Mouse (Mus musculus) kidney, embryonic 16.5 days (tissue): ENCODE measurements around the gene Ptpn7. TPM values are rescaled to one million over a fixed set of nuclear protein-coding genes. Genes with fewer than 3 reads are reported as not detected.
A peak's percentile ranks its signal among the peaks of the same experiment; 100 is the strongest.

ENCODE experiments used
- ATAC-seq: fragments of 200-750 bp; cut with Nextera tagmentation; 2 replicates; pipeline ENCODE4 v1.8.0; 2017; ENCODE audit warnings: moderate TSS enrichment; ENCODE audit not compliant: low FRiP score, low TSS enrichment
- H3K27ac ChIP-seq: fragments of 300-500 bp; sonication (generic); 2 replicates; pipeline ENCODE4 v1.5.1; 2014; ENCODE audit warnings: low read length
- H3K27me3 ChIP-seq: fragments of 300-500 bp; sonication (generic); 2 replicates; pipeline ENCODE4 v1.6.1; 2014; ENCODE audit warnings: low read length, control low read depth, mixed read lengths; ENCODE audit not compliant: insufficient read depth
- H3K36me3 ChIP-seq: fragments of 300-500 bp; sonication (generic); 2 replicates; pipeline ENCODE4 v1.6.1; 2014; ENCODE audit warnings: low read length, control low read depth, mixed read lengths; ENCODE audit not compliant: insufficient read depth
- H3K4me1 ChIP-seq: fragments of 300-500 bp; sonication (generic); 2 replicates; pipeline ENCODE4 v1.6.1; 2014; ENCODE audit warnings: low read length, control low read depth, mixed read lengths; ENCODE audit not compliant: insufficient read depth
- H3K4me2 ChIP-seq: fragments of 300-500 bp; sonication (generic); replicated peaks from 2 replicates; pipeline ENCODE4 v1.6.1; 2014; ENCODE audit warnings: low read depth, low read length
- H3K4me3 ChIP-seq: fragments of 300-500 bp; sonication (generic); 2 replicates; pipeline ENCODE4 v1.5.1; 2014; ENCODE audit warnings: mild to moderate bottlenecking, low read length
- H3K9ac ChIP-seq: fragments of 300-500 bp; sonication (generic); replicated peaks from 2 replicates; pipeline ENCODE4 v1.6.1; 2014; ENCODE audit warnings: low read length
- H3K9me3 ChIP-seq: fragments of 300-500 bp; sonication (generic); 2 replicates; pipeline ENCODE4 v1.6.1; 2016; ENCODE audit warnings: low read length, control low read depth
- WGBS: fragments of 180-500 bp; shearing (Covaris S2); extraction: QIAGEN DNeasy Blood & Tissue Kit; methylation state at CpG from one replicate; pipeline ENCODE4 v1.1.7; 2014; 5-methylcytosine and 5-hydroxymethylcytosine counted together
- polyA plus RNA-seq: library from polyadenylated mRNA; unstranded; fragments of >200 nt; fragmentation: Nextera tagmentation; extraction: Ambion mirVana; gene quantifications from 2 replicates; pipeline ENCODE4 v1.2.1, GENCODE M21; 2015

Gene Ptpn7
- polyA plus RNA-seq, 1 experiment from 2014 or later: 1.6 TPM

DNA sequence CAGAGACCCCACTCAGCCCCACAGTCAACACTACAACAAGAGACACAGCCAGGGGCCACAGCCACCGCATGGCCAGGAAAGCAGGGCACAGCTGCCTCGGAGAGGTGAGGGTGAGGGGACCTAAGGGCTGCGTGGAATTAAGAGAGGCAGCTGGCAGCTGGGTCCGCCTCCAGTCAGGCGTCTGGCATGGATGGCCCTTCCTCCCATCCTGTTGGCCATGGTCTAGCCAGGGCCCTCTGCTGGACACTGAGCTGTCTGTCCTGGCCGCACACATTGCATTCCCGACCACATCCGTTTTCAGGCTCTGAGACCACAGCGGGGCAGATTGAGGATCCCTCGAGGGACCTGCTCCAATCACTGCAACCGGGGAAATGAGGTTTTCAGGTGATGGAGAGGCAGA, 34.9 kb downstream of the Ptpn7 start, which contains the start of gene Gpr37l1:
Gene Gpr37l1, minus strand, starts transcription at position 247 of the 400 bp plus-strand sequence.
- H3K4me1 ChIP-seq: no peaks in the 10 kb centered on the region
- H3K27ac ChIP-seq: no peak within 1 kb of the TSS
- 62% methylated on average over 11 of the region's 11 CpGs for WGBS
- no peaks in the 10 kb centered on the region for H3K36me3 ChIP-seq
- no peak within 1 kb of the TSS for H3K4me3 ChIP-seq
- no peak within 1 kb of the TSS for H3K9ac ChIP-seq
- no peaks in the 10 kb centered on the region for H3K27me3 ChIP-seq
- no peak for ATAC-seq
- H3K4me2 ChIP-seq: no peak within 1 kb of the TSS
- H3K9me3 ChIP-seq: no peaks in the 10 kb centered on the region

DNA sequence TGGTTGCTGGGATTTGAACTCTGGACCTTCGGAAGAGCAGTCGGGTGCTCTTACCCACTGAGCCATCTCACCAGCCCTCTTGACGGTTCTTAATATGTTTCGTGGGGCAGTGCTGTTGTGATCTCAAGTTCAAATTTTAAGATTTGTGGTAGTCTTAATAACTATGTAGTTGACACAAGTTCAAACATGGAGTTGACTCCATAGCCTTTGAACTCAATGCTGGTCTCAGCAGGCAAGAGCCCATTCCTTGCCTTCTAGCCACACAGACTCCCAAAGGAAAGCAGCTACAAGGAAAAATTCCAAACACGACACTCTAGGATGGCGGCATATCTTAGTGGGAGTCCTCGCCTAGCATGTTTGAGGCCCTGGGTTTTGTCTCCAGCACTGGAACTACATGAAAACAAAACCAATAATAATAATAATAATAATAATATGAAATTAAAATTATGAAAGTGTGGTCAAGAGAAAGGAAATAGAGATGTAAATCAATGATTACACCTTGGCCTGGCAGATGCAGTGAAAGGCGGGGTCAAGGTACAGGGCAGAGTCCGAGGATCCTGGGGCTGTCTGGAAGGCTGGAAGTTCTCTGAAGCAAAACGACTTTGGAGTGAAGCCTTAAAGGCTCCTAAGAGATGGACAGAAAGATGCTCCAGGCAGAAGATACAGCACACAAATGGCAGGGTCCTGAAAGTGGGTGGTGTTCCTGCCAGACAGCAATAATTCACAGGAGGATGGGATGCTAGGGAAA, 36.1 kb downstream of the Ptpn7 start:
- no peaks in the 10 kb centered on the region for H3K36me3 ChIP-seq
- H3K9me3 ChIP-seq: no peaks in the 10 kb centered on the region
- no peaks in the 10 kb centered on the region for H3K27me3 ChIP-seq
- H3K4me2 ChIP-seq: no peak overlapping the region
- no peak overlapping the region for H3K27ac ChIP-seq
- 84% methylated on average over 10 of the region's 10 CpGs for WGBS
- no peak overlapping the region for H3K4me3 ChIP-seq
- H3K4me1 ChIP-seq: no peaks in the 10 kb centered on the region
- no peak overlapping the region for H3K9ac ChIP-seq
- no peak for ATAC-seq

DNA sequence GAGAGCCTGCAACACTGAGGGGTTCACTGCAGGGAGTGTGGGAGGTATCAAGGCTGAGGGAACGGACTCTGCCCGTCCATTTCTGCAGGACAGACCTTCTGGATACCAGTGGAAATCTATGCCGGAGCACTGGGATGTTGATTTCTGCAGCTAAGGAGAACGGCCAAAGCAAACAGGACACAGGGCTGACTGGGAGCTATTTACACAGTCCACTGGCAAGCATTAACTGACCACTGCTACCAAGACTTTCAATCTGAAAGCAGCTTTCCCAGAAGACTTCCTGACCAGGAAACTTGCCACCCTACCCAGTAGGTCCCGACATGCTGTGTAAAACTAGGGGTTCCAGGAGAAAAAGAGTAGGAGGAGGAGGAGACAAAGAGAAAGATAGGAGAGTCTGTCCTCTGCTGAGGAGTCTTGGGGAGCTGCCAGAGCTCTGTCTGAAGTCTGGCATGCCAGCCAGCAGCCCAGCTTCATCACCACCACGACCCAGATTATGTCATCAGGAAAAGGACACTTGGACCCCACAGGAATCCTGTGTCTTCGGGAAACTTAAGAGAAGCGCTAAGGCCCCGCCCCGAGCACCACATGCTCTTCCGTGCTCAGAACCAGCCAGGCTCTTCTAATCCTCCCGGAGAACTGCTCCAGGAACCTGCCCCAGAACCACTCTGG, 37.2 kb downstream of the Ptpn7 start:
- H3K36me3 ChIP-seq: no peaks in the 10 kb centered on the region
- no peak overlapping the region for H3K4me3 ChIP-seq
- no peaks in the 10 kb centered on the region for H3K9me3 ChIP-seq
- H3K27ac ChIP-seq: no peak overlapping the region
- H3K4me2 ChIP-seq: no peak overlapping the region
- no peak overlapping the region for H3K9ac ChIP-seq
- H3K4me1 ChIP-seq: no peaks in the 10 kb centered on the region
- WGBS: 57% methylated on average over 12 of the region's 12 CpGs
- H3K27me3 ChIP-seq: no peaks in the 10 kb centered on the region
- no peak for ATAC-seq

DNA sequence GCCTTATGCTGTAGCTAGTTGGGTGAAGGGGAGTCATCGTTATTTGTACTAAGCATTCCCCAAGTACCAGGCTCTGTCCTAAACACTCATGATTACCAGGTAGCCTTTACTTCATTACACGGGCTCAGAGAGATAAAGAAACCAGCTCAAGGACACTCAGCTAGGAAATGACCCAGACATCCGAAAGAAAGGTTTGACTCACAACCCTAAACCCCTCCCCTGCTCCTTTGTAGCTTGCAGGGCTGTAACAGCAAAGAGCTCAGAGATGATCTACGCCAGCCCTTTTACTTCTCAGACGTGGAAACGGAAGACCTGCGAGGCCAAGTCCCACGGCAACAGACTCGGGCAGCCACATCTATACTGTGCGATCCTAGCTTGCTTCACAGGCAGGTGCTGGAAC, 37.8 kb downstream of the Ptpn7 start:
- no peak overlapping the region for H3K9ac ChIP-seq
- no peaks in the 10 kb centered on the region for H3K9me3 ChIP-seq
- H3K4me1 ChIP-seq: no peaks in the 10 kb centered on the region
- H3K4me2 ChIP-seq: no peak overlapping the region
- no peak overlapping the region for H3K27ac ChIP-seq
- H3K36me3 ChIP-seq: no peaks in the 10 kb centered on the region
- no peak overlapping the region for H3K4me3 ChIP-seq
- no peak for ATAC-seq
- 64% methylated on average over 10 of the region's 10 CpGs for WGBS
- no peaks in the 10 kb centered on the region for H3K27me3 ChIP-seq

DNA sequence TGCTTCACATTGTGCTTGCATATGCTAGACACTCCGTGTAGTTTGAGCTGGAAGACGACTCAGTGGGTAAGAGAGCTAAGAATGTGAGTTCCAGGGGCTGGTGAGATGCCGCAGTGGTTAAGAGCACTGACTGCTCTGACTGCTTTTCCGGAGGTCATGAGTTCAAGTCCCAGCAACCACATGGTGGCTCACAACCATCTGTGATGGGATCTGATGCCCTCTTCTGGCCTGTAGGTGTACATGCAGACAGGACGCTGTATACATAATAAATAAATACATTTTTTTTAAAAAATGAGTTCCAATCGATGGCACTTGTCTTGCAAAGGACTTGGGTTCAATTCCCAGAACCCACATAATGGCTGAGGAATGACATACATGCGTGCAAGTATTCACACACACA, 38.7 kb downstream of the Ptpn7 start:
- ATAC-seq: no peak
- WGBS: 82% methylated on average over 7 of the region's 7 CpGs
- Histone ChIP-seq H3K4me3 (no peak overlapping the region), H3K27ac (no peak overlapping the region), H3K4me2 (no peak overlapping the region), H3K9ac (no peak overlapping the region), H3K4me1 (no peaks in the 10 kb centered on the region), H3K36me3 (no peaks in the 10 kb centered on the region), H3K27me3 (no peaks in the 10 kb centered on the region), H3K9me3 (no peaks in the 10 kb centered on the region)

DNA sequence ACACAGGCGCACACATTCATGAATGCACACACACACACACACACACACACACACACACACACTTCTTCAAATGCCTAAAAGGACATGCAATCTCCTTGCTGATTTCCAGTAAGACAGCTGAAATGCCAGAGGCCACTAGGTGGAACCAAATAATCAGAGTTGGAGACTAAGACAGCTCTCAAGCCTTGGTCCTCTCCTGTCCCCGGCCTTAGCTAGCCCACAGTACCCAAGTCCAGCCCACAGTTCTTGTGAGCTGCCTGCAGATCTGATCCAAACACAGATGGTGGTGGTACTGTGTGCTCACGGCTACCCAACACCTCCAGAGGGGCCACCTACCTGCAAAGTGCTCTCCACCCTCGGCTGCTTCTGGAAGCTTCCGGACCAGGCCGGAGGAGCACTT, 39.5 kb downstream of the Ptpn7 start:
- no peak overlapping the region for H3K27ac ChIP-seq
- ATAC-seq: peak; percentile 90
- WGBS: 53% methylated on average over 6 of the region's 6 CpGs
- H3K27me3 ChIP-seq: no peaks in the 10 kb centered on the region
- H3K36me3 ChIP-seq: no peaks in the 10 kb centered on the region
- no peak overlapping the region for H3K9ac ChIP-seq
- no peak overlapping the region for H3K4me3 ChIP-seq
- no peaks in the 10 kb centered on the region for H3K4me1 ChIP-seq
- no peak overlapping the region for H3K4me2 ChIP-seq
- H3K9me3 ChIP-seq: no peaks in the 10 kb centered on the region

DNA sequence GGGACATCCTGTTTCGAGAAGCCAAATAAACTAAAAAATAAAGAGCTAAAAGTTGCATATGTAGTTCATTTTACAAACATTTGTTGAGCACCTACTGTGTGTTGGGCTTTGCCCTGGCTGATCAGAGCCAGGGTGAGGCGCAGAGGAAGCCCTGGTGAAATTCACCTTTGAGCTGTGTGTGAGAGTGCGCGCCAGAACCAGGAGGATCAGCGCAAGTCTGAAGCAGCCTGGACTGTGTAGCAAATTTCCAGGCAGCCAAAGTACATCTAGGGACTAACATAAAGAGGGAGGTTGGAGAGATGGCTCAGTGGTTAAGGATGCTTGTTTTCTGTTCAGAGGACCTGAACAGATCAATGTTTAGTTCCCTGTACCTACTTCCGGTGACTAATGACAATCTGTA, 40.8 kb downstream of the Ptpn7 start:
- H3K9ac ChIP-seq: no peak overlapping the region
- WGBS: 94% methylated on average over 6 of the region's 6 CpGs
- no peak overlapping the region for H3K4me2 ChIP-seq
- H3K4me1 ChIP-seq: no peaks in the 10 kb centered on the region
- ATAC-seq: no peak
- no peak overlapping the region for H3K4me3 ChIP-seq
- H3K27ac ChIP-seq: no peak overlapping the region
- no peaks in the 10 kb centered on the region for H3K9me3 ChIP-seq
- H3K27me3 ChIP-seq: no peaks in the 10 kb centered on the region
- no peaks in the 10 kb centered on the region for H3K36me3 ChIP-seq

DNA sequence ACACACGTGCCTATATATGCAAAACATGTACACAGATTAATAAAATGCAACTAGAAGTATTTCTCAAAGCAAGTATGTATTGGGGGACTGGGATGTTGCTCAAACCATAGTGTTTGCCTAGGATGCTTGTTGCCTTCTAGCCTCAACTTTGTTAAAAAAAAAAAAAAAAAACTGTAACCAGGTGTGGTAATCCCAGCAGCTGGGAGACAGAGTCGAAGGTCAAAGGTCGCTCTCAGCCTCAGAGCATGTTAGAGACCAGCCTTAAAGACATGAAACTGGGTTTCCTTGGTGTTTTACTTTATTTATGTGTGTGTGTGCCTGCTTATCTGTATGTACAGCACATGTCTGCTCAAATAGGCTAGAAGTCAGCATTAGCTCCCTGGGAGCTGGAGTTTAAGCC, 42.7 kb downstream of the Ptpn7 start:
- no peak for ATAC-seq
- Histone ChIP-seq H3K9me3 (no peaks in the 10 kb centered on the region), H3K27ac (no peak overlapping the region), H3K9ac (no peak overlapping the region), H3K36me3 (no peaks in the 10 kb centered on the region), H3K4me2 (no peak overlapping the region), H3K4me3 (no peak overlapping the region), H3K4me1 (no peaks in the 10 kb centered on the region), H3K27me3 (no peaks in the 10 kb centered on the region)
- 73% methylated on average over 3 of the region's 3 CpGs for WGBS

DNA sequence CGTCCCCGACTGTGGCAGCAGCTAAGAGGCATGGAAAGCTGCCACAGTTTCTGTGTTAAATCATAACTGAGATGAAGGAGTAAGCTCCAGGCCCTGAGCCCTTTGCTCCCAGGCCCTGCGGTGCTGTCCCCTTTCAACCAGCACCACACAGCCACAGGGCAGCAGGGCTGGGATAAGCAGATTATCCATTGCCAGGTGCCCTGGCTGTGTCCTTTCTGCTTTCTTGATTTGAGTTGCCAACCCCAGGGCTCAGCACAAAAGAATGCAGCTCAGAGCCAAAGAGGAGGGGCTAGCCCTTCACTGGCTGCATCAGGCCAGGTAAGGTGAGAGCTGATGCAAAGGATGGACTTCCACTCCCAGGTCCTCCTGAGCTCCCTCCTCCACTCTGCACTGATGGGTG, 45.2 kb downstream of the Ptpn7 start:
- no peak overlapping the region for H3K4me2 ChIP-seq
- WGBS: 84% methylated on average over 3 of the region's 3 CpGs
- peak; percentile 62; the same call in 1 of the 2 replicates for ATAC-seq
- no peaks in the 10 kb centered on the region for H3K9me3 ChIP-seq
- H3K9ac ChIP-seq: no peak overlapping the region
- H3K27ac ChIP-seq: no peak overlapping the region
- no peaks in the 10 kb centered on the region for H3K36me3 ChIP-seq
- H3K27me3 ChIP-seq: no peaks in the 10 kb centered on the region
- 0 out of 2 replicates have a peak, but pooled peaks cover 5% of the 10 kb centered on the region for H3K4me1 ChIP-seq
- H3K4me3 ChIP-seq: no peak overlapping the region

DNA sequence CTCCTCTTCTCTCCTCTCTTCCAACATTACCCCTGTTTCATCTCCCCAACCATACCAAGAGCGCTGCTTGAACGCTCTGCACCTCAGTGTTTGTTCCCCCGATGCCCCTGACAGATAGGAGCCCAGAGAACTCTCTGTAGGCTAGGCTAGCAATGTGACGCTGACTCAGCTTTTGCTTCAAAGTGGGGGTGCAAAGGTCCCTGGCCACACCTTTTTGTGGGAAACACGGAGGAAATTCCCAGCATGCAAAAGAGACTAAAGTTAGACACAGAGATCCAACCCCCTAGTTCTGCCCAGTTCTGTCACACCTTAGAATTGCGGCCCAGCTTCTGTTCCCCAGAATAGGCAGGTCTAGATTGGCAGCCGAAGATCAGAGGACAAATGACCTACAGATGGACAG, 46.4 kb downstream of the Ptpn7 start:
- H3K36me3 ChIP-seq: no peaks in the 10 kb centered on the region
- H3K4me2 ChIP-seq: no peak overlapping the region
- no peaks in the 10 kb centered on the region for H3K27me3 ChIP-seq
- no peak for ATAC-seq
- H3K4me1 ChIP-seq: 0 out of 2 replicates have a peak, but pooled peaks cover 10% of the 10 kb centered on the region
- WGBS: 78% methylated on average over 7 of the region's 7 CpGs
- no peak overlapping the region for H3K9ac ChIP-seq
- no peak overlapping the region for H3K4me3 ChIP-seq
- no peak overlapping the region for H3K27ac ChIP-seq
- no peaks in the 10 kb centered on the region for H3K9me3 ChIP-seq
